Mouse (Mus musculus): ENCODE data around the gene Cxcl12.

The Cxcl12 gene

DNA sequence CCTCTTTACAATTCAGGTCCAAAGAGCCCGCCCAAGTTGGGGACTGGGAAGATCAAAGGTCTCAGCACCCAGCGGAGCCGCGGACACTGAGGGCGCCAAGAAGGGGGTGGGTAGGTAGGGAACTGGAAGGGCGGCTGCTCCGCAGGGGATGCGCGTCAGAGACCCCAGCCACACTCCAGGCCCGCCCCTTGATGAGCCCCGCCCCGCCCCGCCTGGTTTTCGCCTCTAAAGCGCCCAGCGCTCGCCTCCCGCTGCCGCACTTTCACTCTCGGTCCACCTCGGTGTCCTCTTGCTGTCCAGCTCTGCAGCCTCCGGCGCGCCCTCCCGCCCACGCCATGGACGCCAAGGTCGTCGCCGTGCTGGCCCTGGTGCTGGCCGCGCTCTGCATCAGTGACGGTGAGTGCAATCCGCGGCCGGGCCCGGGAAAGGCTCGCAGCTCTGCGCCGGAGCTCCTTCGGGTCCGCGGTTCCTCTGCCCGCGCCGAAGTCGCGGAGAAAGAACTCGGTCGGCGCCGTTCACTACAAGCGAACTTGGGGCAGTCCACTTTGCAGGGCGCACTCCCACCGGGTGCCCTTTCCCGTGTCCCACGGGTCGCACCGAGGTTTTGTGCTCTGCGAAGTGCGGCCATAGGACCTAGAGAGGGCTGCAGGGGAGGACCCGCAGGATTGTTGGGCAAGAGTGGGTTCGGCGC, at the start of gene Cxcl12:
Gene Cxcl12 (plus strand): TSS at position 215 of the 691 bp plus-strand sequence.
- peak; percentile 56 for DNase-seq

DNA sequence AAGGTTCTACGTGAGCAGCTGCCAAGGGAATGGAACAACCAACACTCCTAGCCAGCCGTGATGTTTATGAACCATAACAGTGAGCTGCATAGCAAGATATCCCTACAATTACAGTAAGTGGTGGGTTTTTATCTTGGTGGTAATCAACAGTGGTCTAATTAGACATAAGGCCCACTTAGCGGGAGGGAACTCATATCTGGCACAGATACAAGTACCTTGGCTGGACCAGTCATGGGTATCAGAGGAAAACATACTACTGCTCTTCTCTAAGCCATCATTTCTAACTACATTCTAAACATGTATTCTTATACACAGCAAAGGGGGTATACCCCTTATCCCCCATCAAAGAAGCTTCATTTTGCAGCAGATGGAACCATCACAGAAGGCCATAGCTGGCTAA, 46.3 kb upstream of the Cxcl12 start:
- no peak for DNase-seq

DNA sequence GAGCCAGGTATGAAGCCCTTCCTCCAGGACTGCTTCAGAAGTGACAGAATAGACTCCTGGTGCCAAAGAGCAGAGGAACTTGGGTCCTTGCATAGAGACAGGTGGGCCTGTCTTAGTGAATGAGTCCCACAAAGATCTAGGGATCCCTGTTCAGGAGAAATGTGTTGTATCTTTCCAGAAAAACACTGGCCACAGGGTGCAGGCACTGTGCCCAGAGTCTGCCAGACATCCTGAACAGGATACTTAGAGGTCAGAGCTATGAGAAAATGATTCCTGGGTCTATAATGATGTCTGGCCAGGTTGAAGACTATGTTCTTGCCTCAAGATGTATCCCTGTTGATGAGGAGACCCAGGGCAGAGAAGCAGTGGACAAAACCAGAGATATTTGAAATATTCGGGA, 42.0 kb upstream of the Cxcl12 start:
- no peak for DNase-seq

DNA sequence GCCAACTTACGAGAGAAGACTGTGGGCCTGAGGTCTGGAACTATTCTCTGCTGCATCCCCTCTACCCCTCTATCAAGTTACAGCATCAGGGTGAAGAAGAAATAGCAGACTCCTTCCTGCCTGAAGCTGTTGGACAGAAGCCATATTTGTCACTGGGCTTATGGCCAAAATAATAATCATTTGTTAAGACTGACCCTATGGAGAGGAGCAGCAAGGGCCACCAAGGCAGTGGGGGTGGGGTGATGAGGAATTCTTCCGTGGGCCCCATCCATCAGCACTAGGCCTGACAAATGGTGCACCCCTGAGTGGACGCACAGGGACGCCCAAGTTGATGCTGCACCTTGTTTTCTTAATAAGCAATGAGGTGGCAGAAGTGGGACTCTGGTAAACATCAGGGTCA, 38.9 kb upstream of the Cxcl12 start:
- no peak for DNase-seq

DNA sequence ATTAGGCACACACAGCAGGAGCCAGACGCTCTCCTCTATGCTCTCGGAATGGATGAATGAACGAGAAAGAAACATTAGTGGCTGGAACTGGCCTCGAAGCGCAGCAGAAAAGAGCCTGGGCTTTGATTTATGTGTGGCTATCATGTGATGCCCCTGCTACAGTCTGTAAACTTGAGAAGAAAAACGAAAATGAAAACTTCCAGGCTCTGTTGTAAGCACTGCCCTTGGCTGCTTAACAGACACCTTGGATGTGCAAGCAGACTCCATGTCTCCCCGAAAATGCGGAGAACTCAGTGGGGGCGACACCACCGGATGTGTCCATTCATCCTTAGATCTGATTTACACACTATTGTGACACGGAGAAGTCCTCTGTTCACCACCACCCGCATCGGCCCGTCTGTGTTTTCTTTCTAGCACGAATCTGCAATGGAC, 37.6 kb upstream of the Cxcl12 start:
- DNase-seq: no peak

DNA sequence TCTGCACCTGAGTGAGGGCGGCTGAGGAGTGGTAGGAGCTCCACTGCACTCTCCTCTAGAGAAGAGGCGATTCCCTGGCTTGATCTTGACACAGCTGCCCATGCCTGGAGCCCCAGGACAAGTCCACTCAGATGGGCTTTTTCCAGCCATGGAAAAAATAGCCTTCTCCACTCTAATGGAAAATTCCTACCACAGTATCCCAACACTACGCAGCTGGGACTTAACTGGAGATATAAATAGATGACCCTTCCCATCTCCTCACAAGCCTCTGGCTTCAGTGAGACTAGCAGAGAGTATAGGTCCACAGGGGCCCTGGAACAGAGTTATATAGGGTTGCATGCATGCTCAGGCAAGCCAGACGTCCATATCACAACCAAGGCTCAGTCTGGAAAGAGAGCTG, 33.8 kb upstream of the Cxcl12 start:
- no peak for DNase-seq

DNA sequence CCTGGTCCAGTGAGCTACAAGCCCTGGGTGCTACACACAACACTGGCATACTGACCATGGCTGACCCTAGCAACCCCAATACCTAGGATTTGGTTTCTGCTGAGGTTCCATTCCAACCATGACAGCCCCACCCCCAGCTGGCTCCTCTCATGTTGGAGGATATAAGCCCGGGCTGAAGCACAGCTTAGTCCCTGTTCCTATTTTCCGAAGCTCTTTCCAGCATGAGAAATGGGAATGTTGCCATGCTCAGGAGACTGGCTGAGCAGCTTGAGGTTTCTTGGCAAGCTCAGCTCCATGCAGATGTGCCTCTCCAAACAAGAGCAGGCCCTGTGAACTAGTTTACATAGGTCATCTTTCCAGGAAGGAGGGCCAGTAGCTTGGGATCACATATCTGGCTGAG, 30.6 kb upstream of the Cxcl12 start:
- no peak for DNase-seq

DNA sequence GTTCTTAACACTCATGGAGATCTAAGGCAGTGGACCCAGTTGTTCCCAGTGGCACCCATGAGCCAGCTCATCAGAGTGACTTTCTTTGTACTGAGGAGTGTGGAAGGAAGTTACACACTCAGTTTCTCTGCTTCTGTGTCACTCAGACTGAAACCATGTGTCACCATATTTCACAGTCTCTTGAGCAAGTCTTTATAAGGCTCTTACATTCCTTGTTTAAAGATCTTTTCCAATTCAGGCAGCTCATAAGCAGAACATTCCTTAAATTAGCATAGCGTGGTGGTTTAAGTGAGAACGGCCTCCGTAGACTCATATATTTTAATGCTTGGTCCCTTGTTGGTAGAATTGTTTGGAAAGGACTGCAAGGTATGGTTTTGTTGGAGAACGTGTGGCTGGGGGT, 27.4 kb upstream of the Cxcl12 start:
- no peak for DNase-seq

DNA sequence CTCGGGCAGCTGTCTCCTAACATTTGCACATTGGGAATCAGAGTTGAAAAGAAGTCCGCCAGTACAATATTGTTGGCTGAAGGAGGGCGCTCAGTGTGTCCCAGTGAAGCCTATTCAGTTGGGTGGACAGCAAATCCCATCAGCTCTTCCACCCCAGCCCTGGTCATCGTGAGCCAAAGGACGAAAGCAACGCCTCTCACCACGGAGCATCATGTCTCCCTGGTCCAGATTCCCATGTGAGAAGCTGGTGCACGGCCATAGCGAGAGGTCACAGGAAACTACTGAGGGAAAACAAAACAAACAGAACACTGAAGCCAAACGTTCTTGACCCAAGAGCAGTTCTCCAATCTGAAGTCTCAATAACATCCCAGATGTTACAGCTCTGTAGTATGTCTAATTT, 21.4 kb upstream of the Cxcl12 start:
- DNase-seq: no peak

DNA sequence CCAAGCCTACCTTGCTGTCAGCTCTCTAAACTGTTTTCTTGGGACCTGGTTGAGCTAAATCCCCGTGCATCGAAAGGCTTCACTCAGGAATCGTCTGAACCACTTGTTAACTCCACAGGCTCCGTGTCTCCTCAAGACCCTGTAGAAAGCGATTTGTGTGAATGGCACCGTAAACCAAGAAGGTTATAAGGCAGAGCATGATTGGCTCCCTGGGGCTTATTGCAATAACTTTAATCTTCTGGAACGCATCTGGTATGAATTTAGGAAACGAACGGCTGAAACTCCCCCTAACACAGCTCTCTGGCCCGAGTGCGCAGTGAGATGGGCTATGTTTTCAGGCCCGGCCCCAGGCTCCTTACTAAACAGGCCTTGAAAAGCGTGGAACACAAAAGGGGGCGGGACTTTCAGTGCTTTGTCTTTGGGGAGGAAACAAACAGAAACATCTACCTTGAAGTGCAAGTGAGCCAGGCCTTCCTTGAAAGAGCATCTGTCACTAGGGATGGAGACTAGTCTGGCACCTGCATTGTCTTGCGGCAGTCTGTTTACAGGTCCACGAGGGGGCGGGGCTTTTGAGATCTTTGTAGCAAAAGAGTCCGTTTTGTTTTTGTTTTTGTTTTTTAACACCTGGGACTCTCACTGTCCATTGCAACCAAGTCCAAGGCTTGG, 16.7 kb upstream of the Cxcl12 start:
- DNase-seq: no peak

DNA sequence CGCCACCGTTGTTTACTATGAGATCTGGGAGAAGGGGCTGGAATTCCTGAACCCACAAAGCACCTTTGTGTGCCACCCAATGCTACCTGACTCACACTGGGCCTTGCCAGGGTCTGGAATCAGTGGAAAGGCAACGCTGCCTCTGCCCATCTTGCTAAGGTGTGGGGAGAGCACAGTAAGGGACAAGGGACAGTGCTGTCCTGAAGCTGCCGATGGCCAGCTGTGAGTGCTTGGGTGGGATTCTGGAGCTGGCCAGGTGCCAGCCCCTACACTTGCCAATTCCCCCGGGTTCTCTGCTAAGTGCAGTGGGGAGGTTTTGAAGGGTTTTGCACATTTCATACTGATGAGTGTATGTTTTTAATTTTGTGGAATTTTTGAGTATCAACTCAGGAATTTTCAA, 15.3 kb upstream of the Cxcl12 start:
- DNase-seq: no peak

DNA sequence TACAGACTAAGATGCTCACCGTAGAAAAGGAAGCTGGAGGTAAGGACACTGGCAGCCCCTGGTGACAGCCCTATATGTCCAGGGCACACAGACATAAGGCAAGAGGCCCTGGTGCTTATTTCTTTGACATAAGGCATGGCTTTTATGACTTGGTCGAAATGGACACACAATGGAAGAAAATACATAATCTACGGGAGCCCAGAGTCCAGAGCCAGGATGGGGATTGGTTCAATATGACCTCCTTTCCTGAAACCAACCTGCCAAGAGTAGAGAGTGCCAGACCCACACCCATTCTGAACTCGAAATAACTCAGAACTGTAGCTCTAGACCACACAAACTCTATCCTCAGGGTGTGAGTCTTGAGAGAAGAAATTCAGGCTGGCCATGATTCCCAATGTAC, 11.5 kb upstream of the Cxcl12 start:
- no peak for DNase-seq

DNA sequence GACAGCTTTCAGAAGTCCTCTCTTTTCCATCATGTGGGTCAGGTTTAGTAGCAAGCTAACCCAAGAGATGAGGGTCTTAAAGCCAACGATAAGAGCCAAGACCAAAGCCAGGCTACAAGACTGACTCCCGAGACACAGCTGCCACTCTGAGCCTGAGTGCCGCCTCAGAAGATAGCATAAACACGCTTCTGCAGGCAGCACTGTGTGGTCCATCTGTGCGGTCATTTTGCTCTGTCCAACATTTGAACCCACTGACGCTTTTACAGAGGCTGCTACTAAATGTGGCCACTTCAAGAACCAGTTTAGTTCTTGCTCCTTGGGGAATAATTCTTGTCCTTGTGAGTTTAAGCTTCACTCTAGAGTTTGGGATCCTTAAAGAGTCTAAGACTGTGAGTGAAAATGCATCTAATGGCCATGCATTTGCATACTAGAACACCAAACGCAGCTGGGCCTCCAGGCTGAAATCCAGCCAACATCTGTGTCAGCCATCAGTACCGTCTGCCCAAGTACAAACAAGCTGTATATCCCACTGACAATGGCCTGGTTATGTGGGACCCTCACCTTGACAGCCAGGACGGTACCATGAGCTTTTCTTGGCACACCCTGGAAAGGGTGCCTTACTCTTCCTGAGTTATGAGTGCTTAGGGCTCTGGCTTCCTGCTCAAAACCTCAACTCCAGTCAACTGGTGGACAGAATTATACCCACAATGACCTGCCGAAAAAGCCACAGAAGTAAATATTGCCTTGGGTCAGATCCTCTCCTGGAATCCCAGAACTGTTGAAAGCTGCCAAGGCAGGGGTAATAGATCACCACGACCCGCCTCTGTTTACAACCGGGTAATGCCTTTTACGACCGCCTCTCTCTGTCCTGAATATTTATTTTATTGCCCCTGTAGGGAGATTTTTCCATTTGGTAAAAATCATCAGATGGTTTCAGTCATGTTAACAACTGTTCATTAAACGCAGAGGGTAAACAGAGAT, 8.3 kb upstream of the Cxcl12 start:
- no peak for DNase-seq

DNA sequence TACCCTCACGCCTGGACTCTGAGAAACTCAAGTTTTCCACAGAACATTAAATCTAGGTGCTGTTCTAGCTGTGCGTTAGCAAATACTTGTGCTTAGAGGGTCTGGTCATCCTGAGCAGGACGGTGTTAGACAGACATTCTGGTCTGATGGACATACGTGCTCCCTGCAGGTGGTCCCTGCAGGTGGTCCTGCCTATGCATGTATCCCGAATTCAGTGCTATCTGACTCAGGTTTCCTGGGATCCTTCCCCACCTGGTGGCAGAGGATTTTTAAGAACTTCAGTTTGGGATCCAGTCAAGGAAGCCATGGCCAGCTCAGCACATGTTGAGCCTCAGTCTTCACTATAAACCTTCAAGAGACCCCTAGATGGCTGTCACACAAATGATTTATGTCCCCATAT, 4.8 kb upstream of the Cxcl12 start:
- no peak for DNase-seq

DNA sequence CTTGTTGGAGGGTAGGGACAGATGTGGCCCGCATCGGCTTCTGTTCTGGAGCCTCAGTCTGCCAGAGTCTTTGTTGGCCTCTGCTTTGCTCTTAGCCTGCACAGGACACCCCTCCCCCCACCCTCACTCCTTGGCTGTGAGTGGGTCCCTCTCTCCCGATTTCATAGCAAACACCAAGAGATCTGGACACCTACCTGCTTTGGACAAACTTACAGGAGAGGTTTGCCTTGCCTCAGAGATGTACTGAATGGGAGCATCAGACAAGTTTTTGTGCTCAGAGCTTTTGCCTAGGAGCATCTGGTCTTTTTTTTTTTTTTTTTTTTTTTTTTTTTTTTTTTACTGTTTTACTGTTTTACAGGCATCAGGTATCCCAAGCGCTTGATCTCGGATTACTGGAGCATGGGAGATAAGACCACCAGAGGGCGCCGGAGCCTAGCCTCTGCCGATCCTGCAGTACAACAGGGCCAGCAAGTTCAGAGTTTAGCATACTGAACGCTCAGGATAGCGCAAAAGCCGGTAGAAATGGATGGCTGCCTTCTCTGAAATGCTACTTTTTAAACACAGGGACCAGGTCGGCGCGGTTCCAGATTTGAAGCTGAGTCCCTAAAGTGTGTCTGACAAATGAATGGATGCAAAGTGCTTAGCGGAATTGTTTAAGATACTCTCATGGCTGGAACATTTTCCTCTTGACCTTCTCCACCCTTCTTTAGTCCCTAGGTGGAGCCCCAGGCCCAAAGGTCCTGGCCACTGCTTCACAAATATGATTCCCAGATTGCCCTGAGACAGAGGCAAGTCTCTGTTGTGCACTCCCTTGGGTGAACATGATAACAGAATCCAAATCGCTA, 1.5 kb upstream of the Cxcl12 start:
- peak; percentile 91 for DNase-seq

DNA sequence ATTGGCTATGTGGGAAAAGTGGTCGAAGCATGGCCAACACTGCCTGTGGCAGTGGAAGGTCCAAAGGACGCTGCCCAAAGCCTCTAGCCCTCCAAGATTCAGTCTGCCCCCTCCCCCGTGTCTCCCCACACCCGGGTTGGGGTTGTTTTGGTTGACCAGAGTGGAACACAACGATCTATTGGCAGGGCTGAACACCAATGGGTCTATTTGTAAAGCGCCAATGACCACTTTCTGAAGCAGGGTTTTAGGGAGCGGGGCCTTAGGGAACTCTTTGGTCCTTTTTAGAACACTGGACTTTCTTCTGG, 957 bp upstream of the Cxcl12 start:
- no peak for DNase-seq

DNA sequence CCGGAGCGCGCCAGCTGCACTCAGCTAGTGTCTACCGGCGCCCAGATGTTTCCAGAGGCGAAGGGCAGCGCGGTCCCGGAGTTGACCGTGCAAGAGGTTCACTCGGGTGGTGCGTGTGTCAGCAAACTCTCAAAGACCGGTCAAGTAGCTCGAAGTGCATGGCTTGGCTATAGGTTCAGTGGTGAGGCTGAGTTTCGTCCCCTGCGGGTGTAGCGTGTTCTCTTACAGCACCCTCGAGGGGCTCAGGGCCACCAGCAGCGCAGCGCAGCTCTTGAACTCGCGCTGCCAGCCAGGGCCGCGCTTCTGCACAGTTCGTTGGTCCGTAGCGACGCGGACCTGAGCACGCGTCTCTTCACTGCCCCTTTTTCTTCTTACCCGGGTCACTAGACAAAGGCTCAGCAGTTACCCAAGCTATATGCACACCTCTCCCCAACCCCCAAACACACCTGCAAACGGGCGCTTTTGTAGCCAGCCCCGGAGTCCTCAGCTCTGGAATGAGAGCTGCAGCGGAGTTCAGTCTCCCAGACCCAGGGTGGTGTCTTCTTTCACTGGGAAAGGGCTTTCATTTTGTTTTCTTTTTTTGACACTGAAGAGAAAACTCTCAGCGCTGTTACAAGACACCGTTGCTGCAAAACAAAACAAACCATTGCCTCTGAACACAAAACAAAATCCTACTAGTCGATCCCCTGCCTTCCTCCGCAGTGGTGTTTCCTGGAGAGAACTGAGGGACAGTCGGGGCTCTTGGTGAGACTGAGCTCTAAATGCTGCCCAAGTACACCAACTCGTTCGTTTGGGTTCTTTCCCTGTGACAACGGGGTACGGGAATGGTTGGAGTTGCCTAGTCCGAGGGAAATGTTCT, 945 bp downstream of the Cxcl12 start:
- peak; percentile 8 for DNase-seq

DNA sequence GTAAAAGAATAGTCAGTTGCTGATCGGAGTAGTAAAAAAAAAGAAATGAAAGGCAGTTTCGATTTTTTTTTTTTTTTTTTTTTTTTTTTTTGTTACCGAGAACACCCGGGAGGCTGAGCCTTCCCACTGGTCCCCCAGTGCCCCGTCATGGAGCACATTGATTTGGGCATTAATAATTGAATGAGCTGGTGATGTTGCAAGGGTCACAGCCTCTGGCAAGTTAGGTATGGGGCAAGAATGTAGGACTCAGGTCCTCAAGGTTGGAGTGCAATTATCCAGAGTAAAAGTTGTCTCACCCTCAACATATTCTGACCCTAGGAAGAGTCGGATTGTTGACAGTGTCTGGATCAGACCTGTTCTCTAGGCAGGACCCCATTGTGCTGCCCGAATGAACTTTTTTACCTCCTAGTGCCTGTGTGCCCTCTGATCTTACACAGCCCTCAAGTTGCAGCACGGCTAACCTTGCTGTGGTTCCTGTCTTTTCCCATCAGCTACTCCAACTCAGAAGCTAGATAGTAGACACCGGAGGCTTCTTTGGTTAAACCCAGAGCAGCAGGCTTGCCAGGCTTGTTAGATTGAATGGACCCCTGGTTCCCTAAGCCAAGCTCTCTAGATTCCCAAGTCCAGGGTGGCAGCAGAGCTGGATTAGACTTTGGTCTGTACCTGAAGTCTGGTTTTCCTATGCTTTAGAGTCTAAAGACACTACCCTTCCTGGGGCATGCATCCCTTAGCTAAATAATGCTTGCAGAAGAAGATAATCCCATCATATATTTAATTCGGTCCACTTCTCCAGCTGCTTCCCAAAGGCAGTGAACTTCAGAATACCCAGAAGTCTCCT, 1.8 kb downstream of the Cxcl12 start:
- DNase-seq: no peak

DNA sequence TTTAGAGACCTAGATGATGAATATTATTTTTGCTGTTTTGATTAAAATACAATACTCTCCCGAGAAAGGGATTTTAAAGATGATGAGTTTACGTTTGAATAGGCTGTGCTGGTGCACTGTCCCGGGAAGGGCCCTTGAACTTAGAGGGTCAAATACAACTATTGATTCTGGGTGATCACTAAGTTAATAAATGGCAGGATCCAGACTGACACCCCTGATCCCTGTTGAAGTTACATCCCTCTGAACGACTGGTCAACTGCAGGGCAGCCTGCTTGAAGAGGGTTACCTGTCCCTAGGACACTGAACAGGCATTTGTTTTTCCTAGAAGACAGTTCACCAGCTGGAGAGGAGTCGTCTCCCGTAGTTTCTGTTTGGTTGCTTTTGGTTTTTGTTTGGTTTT, 4.0 kb downstream of the Cxcl12 start:
- no peak for DNase-seq

DNA sequence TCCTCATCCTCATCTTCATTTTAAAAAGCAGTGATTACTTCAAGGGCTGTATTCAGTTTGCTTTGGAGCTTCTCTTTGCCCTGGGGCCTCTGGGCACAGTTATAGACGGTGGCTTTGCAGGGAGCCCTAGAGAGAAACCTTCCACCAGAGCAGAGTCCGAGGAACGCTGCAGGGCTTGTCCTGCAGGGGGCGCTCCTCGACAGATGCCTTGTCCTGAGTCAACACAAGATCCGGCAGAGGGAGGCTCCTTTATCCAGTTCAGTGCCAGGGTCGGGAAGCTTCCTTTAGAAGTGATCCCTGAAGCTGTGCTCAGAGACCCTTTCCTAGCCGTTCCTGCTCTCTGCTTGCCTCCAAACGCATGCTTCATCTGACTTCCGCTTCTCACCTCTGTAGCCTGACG, 5.5 kb downstream of the Cxcl12 start:
- peak; percentile 83 for DNase-seq

Measured in lung, postnatal 36 days (tissue).